Mouse (Mus musculus) cerebellum, adult 8-10 months (tissue): Measurements from ENCODE around the gene Lancl2.

Experiments
- DNase-seq: peaks from one replicate; pipeline ENCODE4 v3.0.0; 2022

Lancl2 gene

DNA sequence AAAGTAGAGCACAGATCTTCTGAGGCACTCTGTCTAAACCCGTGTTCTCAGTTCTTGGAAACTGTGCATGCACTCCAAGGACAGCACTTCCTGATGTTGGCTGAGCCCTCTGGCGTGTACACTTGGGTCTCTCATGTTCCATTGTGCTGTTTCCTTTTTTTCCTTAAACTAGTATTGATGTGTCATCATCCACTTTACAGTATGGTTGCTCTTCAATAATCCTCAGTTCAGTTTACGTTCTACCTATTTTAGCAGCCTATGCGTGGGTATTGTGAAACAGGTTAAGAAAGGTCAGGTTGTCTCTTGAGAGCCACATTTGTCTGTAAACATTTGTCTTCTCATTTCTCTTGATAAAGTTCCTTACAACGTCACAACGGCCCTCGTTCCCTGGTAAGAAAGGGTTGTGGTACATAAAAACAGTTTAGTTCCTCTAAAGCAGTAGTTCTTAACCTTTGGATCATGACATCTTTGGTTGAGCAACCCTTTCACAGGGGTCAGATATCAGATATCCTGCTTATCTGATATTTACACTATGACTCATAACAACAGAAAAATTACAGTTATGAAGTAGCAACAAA is 66.7 kb downstream of the Lancl2 start:
- DNase-seq: no peak

DNA sequence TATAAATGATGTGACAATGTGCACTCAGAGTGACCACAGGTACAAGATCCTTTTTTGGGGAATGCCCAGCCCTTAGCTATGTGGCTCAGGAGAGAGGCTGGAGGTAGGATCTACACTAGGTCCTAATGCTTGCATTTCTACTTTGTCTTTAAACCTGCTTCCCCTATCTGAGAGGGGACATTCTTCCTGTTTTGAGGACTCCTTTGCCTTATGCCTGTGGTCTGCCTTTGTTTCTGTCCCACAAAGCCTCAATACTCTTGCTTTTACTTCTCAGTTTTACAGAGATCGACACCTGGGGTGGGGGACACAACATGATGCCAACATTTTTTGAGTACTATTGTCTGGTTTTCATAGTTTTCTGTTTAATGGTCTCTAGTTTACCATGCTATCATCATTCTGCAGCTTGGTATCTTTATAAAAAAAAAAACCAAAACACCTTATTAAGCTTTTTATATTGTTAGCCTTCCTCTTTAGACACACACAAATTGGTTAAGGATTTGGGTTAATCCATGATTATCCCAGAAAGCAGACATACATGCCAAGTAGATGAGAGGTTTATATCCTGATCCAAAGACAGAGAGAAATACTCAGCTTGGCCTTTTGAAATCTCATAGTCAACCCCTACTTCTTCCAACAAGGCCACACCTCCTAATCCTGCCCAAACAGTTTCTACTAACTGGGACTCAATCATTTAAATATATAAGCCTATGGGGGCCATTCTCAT is 68.3 kb downstream of the Lancl2 start:
- DNase-seq: no peak

DNA sequence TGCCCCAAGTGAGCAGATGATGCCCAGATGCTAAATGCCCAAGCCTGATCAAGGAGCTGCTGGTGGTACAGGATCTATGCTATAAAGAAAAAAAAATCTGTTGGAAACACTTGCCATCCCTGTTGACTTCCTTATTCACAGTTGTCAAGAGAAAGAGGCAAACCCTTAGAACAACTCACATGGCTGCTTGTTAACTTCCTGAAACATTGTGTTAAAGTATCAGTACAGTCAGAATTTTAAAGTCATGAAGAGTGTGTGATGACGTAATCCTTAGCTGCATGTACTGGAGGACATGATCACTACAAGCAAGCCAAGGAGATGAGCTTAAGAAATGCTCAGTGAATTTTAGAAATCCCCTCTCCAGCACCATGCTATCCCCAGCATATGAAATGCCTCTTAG is 71.5 kb downstream of the Lancl2 start:
- DNase-seq: no peak

DNA sequence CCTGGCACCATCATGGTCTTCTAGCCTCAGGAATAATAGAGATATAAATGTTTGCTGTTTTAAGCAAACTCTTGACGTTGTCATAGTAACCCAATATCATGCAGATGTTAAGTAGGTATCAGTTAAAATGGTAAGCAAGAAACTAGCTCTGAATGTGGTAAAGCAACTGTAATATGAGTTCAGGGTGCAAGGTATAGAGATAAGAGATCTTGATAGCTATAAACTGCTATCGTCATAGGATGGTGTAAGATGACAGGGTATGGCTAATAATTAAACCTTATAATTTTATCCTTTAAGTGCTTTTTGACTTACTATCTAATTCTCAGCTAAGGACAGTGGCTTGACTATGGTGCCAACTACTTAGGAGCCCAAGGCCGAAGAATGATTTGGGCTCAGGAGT is 78.0 kb downstream of the Lancl2 start:
- DNase-seq: no peak

DNA sequence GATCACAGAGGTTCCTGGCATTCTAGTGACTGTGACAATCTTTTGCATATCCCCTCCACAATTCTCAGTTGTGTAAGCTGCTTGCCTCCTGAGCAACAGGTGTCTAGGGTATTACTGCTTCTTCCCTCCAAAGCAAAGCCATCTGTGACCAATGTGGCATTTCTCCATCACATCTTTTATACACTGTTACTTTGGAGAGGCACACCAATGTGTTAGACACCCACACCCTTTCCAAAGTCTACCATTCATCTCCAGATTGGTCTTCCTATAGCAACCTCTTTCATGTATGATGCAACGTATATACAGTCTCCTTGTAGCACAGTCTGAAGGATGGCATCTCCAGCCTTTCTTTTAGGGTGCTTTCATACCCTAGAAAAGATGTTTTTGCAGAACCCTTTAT is 80.3 kb downstream of the Lancl2 start:
- no peak for DNase-seq

DNA sequence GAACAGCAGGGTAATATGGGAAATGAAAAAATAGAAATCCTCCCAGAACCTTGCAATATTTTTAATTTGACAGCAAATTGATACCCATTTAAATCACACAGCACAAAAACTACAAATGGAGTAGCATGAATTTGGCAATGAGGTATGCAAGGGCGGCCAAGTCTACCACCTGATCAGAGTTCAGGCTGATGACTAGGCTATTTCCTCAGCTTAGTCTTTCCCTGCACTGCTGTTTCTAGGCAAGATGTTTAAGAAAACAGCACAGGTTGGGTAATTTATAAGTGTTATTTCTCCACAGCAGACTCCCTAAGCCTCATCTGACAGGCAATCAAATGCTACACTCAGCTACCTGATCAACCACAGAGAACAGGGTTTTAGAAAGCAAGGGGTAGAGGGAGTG is 81.9 kb downstream of the Lancl2 start:
- DNase-seq: no peak

DNA sequence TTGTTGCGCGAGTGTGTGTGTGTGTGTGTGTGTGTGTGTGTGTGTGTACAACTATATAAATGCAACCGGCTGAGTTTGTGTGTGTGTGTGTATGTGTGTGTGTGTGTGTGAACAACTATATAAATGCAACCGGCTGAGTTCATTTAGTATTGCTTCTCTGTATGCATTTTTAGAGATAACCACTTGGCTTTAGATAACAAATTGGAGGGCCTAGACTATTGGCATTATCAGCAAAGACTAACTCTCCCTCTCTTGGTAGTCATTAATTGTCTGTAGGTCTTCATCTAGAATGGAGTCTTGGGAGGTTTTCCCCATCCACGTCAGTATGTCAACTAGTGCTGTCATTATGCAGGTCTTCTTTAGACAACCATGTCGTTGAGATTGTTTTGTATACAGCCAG is 85.0 kb downstream of the Lancl2 start:
- no peak for DNase-seq
